Mouse (Mus musculus): ENCODE results near the gene Ankdd1a. TPM values are rescaled to one million over a fixed set of nuclear protein-coding genes. Genes with fewer than 3 reads are reported as not detected.

Ankdd1a gene
- polyA plus RNA-seq, 1 experiment from 2014 or later = not detected

DNA sequence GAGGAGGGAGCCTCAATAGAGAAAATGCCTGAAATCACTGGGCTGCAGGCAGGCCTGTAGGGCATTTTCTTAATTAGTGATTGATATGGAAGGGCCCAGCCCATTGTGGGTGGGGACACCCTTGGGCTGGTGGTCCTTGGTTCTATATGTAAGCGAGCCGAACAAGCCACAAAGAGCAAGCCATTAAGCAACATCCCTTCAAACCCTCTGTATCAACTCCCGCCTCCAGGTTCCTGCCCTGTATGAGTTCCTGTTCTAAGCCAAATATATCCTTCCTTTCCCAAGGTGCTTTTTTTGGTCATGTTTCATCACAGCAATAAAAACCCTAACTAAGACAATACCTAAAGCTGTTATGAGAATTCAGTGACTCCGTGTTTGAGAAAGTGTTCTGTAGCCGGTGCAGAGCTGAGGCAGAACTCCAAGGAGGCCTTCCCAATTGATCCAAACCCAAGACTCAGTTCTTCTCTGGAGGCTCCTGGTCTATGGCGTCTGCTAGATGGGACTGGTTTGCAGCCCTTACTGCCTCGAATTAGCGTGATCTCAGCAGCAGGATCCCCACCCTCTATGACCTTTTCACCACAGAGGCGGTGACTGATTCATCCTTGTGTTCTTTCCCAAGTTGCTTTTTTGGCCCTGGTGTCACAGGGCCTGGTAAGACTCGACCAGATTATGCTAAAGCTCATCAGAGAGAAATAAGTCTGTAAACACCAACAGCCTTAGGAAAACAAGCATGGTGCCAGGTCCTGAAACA, 5.6 kb upstream of the Ankdd1a start:
- 79% methylated on average over 10 of the region's 10 CpGs for WGBS
- Histone ChIP-seq H3K9me3 (no peaks in the 10 kb centered on the region), H3K9ac (no peak overlapping the region), H3K27me3 (replicated peaks) (peaks cover 2% of the 10 kb centered on the region; the same call in 1 of the 2 replicates), H3K4me1 (replicated peaks) (peaks cover 1% of the 10 kb centered on the region), H3K4me2 (replicated peaks) (no peak overlapping the region), H3K4me3 (replicated peaks) (no peak overlapping the region), H3K27ac (no peak overlapping the region), H3K36me3 (no peaks in the 10 kb centered on the region)
- ATAC-seq = no peak

DNA sequence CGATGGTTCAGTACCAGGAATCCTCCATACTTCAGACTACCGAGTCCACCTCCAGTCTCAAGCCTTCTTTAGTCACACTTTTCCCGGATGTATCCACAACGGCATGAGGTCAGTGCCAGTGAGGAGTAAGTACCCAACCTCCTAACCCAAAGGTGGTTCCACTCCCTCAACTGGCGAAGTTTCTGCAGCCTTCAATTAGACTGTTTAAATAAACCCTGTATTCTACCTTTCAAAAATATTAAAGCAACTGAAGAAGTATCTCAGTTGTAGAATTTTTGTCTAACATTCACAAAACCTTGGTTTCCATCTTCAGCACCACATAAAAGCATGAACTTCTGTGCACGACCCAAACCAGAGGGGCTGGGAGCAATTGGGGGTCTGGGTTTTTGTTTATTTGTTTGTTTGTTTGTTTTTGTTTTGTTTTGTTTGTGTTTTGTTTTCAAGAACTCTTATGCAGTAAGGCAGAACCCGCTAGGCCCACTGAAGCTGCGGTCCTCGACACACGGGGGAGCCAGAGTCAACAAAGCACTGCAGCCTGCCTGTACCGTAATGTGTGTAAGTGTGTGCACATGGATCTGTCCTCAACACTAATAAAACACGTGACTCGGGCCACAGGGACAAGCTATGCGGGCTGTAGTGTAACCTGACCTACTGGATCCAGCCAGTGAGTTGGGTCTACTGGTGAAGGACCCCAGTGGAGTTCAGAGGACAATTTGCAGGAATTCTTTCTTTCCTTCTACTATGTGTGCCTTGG, 3.8 kb upstream of the Ankdd1a start:
- H3K4me2 ChIP-seq (replicated peaks) = peak overlapping the region; percentile 36
- H3K4me3 ChIP-seq (replicated peaks) = no peak overlapping the region
- no peak overlapping the region for H3K9ac ChIP-seq
- no peaks in the 10 kb centered on the region for H3K36me3 ChIP-seq
- ATAC-seq = peak; percentile 85
- peaks cover 4% of the 10 kb centered on the region; the same call in 1 of the 2 replicates for H3K27me3 ChIP-seq (replicated peaks)
- WGBS = 25% methylated on average over 14 of the region's 14 CpGs
- H3K27ac ChIP-seq = no peak overlapping the region
- H3K9me3 ChIP-seq = no peaks in the 10 kb centered on the region
- H3K4me1 ChIP-seq (replicated peaks) = peaks cover 9% of the 10 kb centered on the region

DNA sequence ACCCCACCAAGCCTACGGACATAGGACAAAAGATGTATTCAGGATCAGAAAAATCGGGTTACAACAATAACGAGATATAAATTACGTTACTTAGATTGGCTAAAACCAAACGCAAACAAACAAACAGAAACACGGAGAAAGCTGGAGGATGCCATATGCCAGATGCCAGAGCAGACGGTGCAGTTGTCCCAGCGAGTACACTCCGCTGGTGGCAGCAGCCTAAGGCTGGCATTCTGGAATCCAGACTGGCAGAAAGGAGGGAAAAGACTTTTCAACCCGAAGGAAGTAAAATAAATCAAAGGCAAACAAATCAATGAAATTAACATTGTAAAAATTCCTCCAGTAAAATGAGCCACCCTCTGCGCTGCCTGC, 498 bp upstream of the Ankdd1a start:
- Histone ChIP-seq H3K4me3 (replicated peaks) (peak overlapping the region; percentile 14), H3K4me1 (replicated peaks) (peaks cover 9% of the 10 kb centered on the region), H3K4me2 (replicated peaks) (peak overlapping the region; percentile 47), H3K36me3 (no peaks in the 10 kb centered on the region), H3K9ac (no peak overlapping the region), H3K27ac (no peak overlapping the region), H3K27me3 (replicated peaks) (peaks cover 4% of the 10 kb centered on the region; the same call in 1 of the 2 replicates), H3K9me3 (no peaks in the 10 kb centered on the region)
- ATAC-seq = no peak
- WGBS = 16% methylated on average over 11 of the region's 11 CpGs

DNA sequence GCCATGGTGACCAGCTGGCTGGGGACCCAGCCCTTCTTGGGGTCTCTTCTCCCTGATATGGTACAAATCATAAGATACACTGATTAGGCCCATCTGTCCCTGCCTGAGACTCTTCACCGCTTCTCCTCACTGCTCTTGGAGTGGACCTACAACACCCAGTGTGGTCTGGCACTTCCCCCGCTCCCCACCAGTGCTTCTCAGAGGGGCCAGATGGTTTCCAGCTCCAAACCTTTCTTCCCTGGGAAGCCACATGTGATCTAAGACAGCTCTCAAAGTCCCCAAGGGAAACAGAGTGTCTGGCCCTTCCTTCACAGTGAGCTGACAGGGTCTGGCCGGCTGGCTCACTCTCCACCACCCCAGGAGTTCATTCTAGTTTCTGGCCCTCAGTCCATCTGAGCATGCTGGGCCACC, 5.1 kb downstream of the Ankdd1a start:
- H3K9ac ChIP-seq = no peak overlapping the region
- no peak overlapping the region for H3K4me3 ChIP-seq (replicated peaks)
- no peaks in the 10 kb centered on the region for H3K27me3 ChIP-seq (replicated peaks)
- WGBS = 60% methylated on average over 3 of the region's 3 CpGs
- H3K4me2 ChIP-seq (replicated peaks) = no peak overlapping the region
- no peak for ATAC-seq
- H3K27ac ChIP-seq = no peak overlapping the region
- H3K4me1 ChIP-seq (replicated peaks) = peaks cover 5% of the 10 kb centered on the region
- no peaks in the 10 kb centered on the region for H3K36me3 ChIP-seq
- no peaks in the 10 kb centered on the region for H3K9me3 ChIP-seq

DNA sequence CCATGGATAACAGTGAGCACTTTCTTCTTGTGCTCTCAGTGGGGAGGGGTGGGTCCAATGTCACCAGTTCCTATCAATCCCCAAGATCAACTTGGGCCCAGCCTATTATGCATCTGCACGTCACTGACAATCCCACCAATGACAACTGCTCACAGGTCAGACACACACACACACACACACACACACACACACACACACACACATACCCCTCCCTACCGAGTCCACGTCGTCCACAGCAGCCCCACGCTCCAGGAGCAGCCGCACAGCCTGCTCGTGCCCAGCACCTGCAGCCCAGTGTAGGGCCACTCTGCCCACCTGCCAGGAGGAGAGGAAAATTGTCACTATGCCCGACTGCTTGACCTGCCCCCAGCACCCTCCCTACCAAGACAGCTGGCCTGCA, 5.6 kb downstream of the Ankdd1a start:
- 75% methylated on average over 8 of the region's 8 CpGs for WGBS
- no peaks in the 10 kb centered on the region for H3K36me3 ChIP-seq
- no peak overlapping the region for H3K4me2 ChIP-seq (replicated peaks)
- H3K27ac ChIP-seq = no peak overlapping the region
- no peaks in the 10 kb centered on the region for H3K9me3 ChIP-seq
- no peak overlapping the region for H3K9ac ChIP-seq
- no peak for ATAC-seq
- H3K27me3 ChIP-seq (replicated peaks) = no peaks in the 10 kb centered on the region
- peaks cover 5% of the 10 kb centered on the region; the same call in 1 of the 2 replicates for H3K4me1 ChIP-seq (replicated peaks)
- no peak overlapping the region for H3K4me3 ChIP-seq (replicated peaks)

DNA sequence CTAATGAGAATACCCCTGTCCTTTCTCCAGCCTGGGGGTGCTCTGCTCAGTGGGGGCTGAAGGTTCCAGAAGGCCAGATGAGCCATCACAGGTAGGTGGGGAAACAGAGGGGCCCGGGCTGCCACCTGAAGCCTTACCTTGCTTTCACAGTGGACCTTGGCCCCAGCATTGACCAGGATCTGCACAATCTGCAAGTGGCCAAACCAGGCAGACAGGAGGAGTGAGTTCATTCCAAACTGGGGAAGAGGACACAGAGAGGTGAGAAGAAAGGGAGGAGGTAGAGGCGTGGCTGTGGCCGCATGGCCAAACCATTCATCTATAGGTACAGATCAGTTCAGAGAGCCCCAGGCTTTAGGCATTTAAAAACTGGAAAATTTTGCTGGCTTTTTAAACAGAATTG, 7.5 kb downstream of the Ankdd1a start:
- Histone ChIP-seq H3K9ac (no peak overlapping the region), H3K4me1 (replicated peaks) (peaks cover 5% of the 10 kb centered on the region; the same call in 1 of the 2 replicates), H3K4me3 (replicated peaks) (no peak overlapping the region), H3K9me3 (no peaks in the 10 kb centered on the region), H3K27me3 (replicated peaks) (no peaks in the 10 kb centered on the region), H3K36me3 (no peaks in the 10 kb centered on the region), H3K27ac (no peak overlapping the region), H3K4me2 (replicated peaks) (no peak overlapping the region; the same call in 1 of the 2 replicates)
- WGBS = 63% methylated on average over 3 of the region's 3 CpGs
- peak; percentile 74 for ATAC-seq

DNA sequence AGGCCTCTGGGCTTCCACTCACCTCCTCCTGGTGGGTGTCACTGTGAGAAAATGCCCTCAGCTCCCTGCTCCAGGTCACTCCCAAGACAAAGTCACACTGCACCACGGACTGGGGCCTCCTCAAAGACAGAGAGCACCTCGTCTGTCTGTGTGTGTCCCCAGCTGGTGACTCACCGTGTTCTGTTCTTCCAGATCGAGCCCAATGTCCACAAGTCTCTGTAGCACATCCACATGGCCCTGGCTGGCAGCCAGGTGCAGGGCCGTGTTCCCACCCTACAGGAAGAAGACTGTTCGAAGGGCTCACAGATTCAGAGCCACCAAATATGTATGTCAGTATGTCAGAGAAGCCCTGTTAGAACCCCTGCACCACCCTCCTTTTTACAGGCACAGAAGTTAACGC, 11.5 kb downstream of the Ankdd1a start:
- peaks cover 5% of the 10 kb centered on the region; the same call in 1 of the 2 replicates for H3K4me1 ChIP-seq (replicated peaks)
- no peak overlapping the region for H3K9ac ChIP-seq
- H3K27me3 ChIP-seq (replicated peaks) = 0 out of 2 replicates have a peak, but pooled peaks cover 3% of the 10 kb centered on the region
- peak; percentile 50 for ATAC-seq
- H3K9me3 ChIP-seq = no peaks in the 10 kb centered on the region
- H3K4me3 ChIP-seq (replicated peaks) = no peak overlapping the region
- H3K4me2 ChIP-seq (replicated peaks) = no peak overlapping the region
- WGBS = 40% methylated on average over 7 of the region's 7 CpGs
- H3K36me3 ChIP-seq = no peaks in the 10 kb centered on the region
- no peak overlapping the region for H3K27ac ChIP-seq

DNA sequence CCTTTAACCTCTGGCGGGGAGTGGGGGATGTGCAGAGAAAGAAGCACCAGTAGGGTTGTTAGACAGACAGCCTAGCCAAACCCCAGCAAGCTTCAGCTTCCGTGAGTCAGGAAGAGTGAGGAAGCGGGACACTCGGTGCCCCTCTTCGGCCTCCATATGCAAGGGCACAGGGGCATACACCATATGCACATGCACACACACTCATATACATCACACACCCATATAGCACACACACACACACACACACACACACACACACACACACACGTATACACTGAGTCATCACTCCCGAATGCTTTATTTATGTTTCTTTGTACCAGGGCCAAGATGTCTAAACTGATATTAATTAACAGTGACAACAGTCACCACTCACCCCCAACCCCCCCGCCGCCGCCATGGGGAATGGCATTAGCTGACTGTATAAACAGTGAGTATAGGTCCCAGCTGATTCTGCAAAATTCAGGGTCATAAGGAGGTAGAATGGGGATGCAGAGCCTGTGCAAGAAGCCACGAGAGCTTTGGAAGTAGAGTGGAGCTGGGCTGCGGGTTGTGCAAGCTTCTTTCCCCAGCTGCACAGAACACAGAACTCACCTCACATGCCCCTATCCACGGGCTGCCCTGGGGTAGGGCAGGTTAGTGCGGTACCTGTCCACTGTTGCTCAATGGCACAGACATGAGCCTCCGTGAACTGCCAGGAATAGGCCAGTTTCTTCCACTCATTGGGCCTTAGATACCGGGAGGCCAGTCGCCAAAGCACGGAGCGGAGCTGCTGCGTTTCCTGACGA, 17.1 kb downstream of the Ankdd1a start:
- no peak for ATAC-seq
- 0 out of 2 replicates have a peak, but pooled peaks cover 3% of the 10 kb centered on the region for H3K27me3 ChIP-seq (replicated peaks)

DNA sequence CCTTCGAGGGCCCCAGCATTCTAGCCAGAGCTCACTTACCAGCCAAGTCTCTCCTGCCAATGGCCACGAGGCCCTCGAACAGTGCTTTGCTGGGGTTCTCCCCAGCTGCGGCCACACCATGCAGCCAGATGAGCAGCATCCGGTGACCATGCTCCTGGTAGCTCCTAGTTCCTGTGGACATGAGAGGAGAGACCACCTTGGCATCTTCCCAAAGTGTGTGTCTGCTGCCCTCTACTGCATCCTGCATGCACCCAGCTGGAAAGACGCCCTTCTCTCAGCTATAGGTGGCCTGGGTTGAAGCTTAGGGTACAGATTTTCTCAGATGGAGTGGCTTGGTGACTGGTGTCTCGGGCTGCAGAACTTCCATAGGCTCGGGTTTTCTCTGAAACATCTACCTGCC, 17.8 kb downstream of the Ankdd1a start:
- no peak overlapping the region for H3K4me3 ChIP-seq (replicated peaks)
- H3K27ac ChIP-seq = no peak overlapping the region
- H3K4me2 ChIP-seq (replicated peaks) = no peak overlapping the region
- H3K4me1 ChIP-seq (replicated peaks) = 0 out of 2 replicates have a peak, but pooled peaks cover 3% of the 10 kb centered on the region
- 42% methylated on average over 8 of the region's 8 CpGs for WGBS
- H3K27me3 ChIP-seq (replicated peaks) = 0 out of 2 replicates have a peak, but pooled peaks cover 3% of the 10 kb centered on the region
- no peak overlapping the region for H3K9ac ChIP-seq
- H3K9me3 ChIP-seq = no peaks in the 10 kb centered on the region
- no peak for ATAC-seq
- H3K36me3 ChIP-seq = no peaks in the 10 kb centered on the region

More for the DNA sequence above, 17.1 kb downstream of the Ankdd1a start:
- H3K4me2 ChIP-seq (replicated peaks) = no peak overlapping the region
- 0 out of 2 replicates have a peak, but pooled peaks cover 3% of the 10 kb centered on the region for H3K4me1 ChIP-seq (replicated peaks)
- no peaks in the 10 kb centered on the region for H3K36me3 ChIP-seq
- H3K9me3 ChIP-seq = no peaks in the 10 kb centered on the region
- WGBS = 72% methylated on average over 21 of the region's 21 CpGs
- no peak overlapping the region for H3K9ac ChIP-seq
- H3K27ac ChIP-seq = no peak overlapping the region
- no peak overlapping the region for H3K4me3 ChIP-seq (replicated peaks)

DNA sequence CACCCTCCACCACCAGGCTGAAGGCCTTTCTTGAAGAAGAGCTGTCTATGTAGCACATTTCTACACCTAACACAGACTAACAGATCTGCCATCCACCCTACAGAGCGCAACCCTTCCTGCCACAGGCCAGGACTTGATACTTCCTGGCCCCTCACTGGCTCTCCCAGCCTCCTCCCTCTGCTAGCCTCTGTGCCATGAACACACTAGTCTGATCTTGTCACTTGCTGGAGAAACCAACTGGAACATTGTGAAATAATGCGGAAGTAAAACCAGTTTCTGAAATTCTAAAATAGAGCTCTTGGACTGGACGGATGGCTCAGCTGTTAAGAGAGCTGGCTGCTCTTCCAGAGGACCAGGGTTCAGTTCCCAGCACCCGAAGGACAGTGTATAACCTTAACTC, 27.1 kb downstream of the Ankdd1a start:
- Histone ChIP-seq H3K9me3 (no peaks in the 10 kb centered on the region), H3K9ac (no peak overlapping the region), H3K4me3 (replicated peaks) (no peak overlapping the region), H3K27me3 (replicated peaks) (no peaks in the 10 kb centered on the region), H3K4me2 (replicated peaks) (no peak overlapping the region), H3K27ac (no peak overlapping the region), H3K4me1 (replicated peaks) (no peaks in the 10 kb centered on the region), H3K36me3 (no peaks in the 10 kb centered on the region)
- no peak for ATAC-seq
- 93% methylated on average over 4 of the region's 4 CpGs for WGBS

DNA sequence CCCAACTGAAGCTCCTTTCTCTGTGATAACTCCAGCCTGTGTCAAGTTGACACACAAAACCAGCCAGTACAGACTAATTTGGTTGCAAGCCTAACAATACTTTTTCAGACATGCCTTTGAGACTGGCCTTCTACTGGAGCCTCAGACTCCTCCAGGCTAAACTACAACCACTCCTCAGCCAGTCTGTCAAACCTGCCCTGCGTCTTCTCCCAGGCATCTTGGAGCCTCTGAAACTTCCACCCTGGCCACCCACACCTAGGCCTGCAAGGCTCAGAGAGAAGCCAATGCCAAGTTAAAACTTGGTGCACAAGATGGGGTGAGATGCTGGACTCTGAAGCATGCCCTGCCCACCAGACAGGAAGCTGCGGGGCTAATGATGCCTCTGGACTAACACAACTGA, 27.6 kb downstream of the Ankdd1a start:
- WGBS = 85% methylated on average over 2 of the region's 2 CpGs
- no peaks in the 10 kb centered on the region for H3K4me1 ChIP-seq (replicated peaks)
- H3K36me3 ChIP-seq = no peaks in the 10 kb centered on the region
- no peak overlapping the region for H3K27ac ChIP-seq
- no peak overlapping the region for H3K4me3 ChIP-seq (replicated peaks)
- no peaks in the 10 kb centered on the region for H3K27me3 ChIP-seq (replicated peaks)
- no peak for ATAC-seq
- no peak overlapping the region for H3K9ac ChIP-seq
- no peak overlapping the region for H3K4me2 ChIP-seq (replicated peaks)
- H3K9me3 ChIP-seq = no peaks in the 10 kb centered on the region

DNA sequence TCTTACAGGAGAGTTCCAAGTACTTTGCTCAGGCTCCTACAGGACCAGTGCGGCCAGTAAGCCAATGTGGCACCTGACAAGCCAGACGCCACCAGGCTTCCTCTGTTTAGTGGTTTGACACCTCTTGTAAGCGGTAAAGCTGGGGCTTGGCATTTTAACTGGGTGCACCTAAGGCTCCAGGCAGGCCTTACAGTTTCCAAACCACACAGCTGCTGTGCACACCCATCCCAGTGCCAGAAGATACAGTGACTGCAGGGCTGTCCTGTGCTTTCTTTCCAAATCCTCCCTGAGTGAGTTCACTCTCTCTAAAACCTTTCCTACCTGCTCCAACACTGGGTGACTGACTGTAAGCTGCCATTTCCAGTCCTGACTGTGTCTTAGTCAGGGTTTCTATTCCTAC, 28.5 kb downstream of the Ankdd1a start:
- Histone ChIP-seq H3K9ac (no peak overlapping the region), H3K27me3 (replicated peaks) (no peaks in the 10 kb centered on the region), H3K36me3 (peaks cover 3% of the 10 kb centered on the region; the same call in 1 of the 2 replicates), H3K27ac (no peak overlapping the region), H3K4me3 (replicated peaks) (no peak overlapping the region), H3K9me3 (no peaks in the 10 kb centered on the region), H3K4me2 (replicated peaks) (no peak overlapping the region), H3K4me1 (replicated peaks) (no peaks in the 10 kb centered on the region)
- ATAC-seq = no peak
- 79% methylated on average over 3 of the region's 3 CpGs for WGBS
